Mouse (Mus musculus) forebrain, embryonic 11.5 days (tissue): ENCODE measurements around the gene Ascl5. TPM values are rescaled to one million over a fixed set of nuclear protein-coding genes. Genes with fewer than 3 reads are reported as not detected.

Source experiments
- ATAC-seq: fragments of 200-750 bp; cut with Nextera tagmentation; replicated peaks from 2 replicates; pipeline ENCODE4 v1.8.0; 2017; ENCODE audit warnings: moderate TSS enrichment; ENCODE audit not compliant: low FRiP score
- DNase-seq: peaks from one replicate; pipeline ENCODE4 v3.0.0-alpha.2; 2017; ENCODE audit warnings: low spot score
- H3K27ac ChIP-seq: fragments of 300-500 bp; sonication (generic); 2 replicates; pipeline ENCODE4 v1.5.1; 2014; ENCODE audit warnings: low read depth, low read length
- H3K27me3 ChIP-seq: fragments of 300-500 bp; sonication (generic); 2 replicates; pipeline ENCODE4 v1.6.1; 2014; ENCODE audit warnings: mild to moderate bottlenecking, low read length, mixed read lengths; ENCODE audit not compliant: control insufficient read depth, insufficient read depth
- H3K36me3 ChIP-seq: fragments of 300-500 bp; sonication (generic); 2 replicates; pipeline ENCODE4 v1.6.1; 2014; ENCODE audit warnings: mild to moderate bottlenecking, low read length, moderate library complexity, mixed read lengths; ENCODE audit not compliant: control insufficient read depth, insufficient read depth
- H3K4me1 ChIP-seq: fragments of 300-500 bp; sonication (generic); replicated peaks from 2 replicates; pipeline ENCODE4 v1.6.1; 2014; ENCODE audit warnings: low read length, mixed read lengths; ENCODE audit not compliant: control insufficient read depth, insufficient read depth
- H3K4me2 ChIP-seq: fragments of 300-500 bp; sonication (generic); 2 replicates; pipeline ENCODE4 v1.6.1; 2014; ENCODE audit warnings: low read depth, mild to moderate bottlenecking, low read length, moderate library complexity, mixed read lengths; ENCODE audit not compliant: severe bottlenecking
- H3K4me3 ChIP-seq: fragments of 300-500 bp; sonication (generic); 2 replicates; pipeline ENCODE4 v1.5.1; 2014; ENCODE audit warnings: low read depth, low read length
- H3K9ac ChIP-seq: fragments of 300-500 bp; sonication (generic); 2 replicates; pipeline ENCODE4 v1.6.1; 2014; ENCODE audit warnings: low read length
- H3K9me3 ChIP-seq: fragments of 300-500 bp; sonication (generic); 2 replicates; pipeline ENCODE4 v1.6.1; 2016; ENCODE audit warnings: low read length, mixed read lengths; ENCODE audit not compliant: control insufficient read depth
- WGBS: fragments of 180-500 bp; shearing (Covaris S2); extraction: QIAGEN DNeasy Blood & Tissue Kit; methylation state at CpG from one replicate; pipeline ENCODE4 v1.1.7; 2014; 5-methylcytosine and 5-hydroxymethylcytosine counted together
- polyA plus RNA-seq: library from polyadenylated mRNA; unstranded; fragments of >200 nt; fragmentation: Nextera tagmentation; extraction: Ambion mirVana; gene quantifications from 2 replicates; pipeline ENCODE4 v1.2.1, GENCODE M21; 2014

Gene Ascl5
- polyA plus RNA-seq, 1 experiment from 2014 or later, result not detected

- Histone ChIP-seq H3K27ac (no peak overlapping the region), H3K36me3 (no peaks in the 10 kb centered on the region), H3K9ac (no peak overlapping the region), H3K4me3 (no peak overlapping the region), H3K27me3 (no peaks in the 10 kb centered on the region), H3K4me2 (no peak overlapping the region), H3K9me3 (0 out of 2 replicates have a peak, but pooled peaks cover 2% of the 10 kb centered on the region), H3K4me1 (no peaks in the 10 kb centered on the region)
- WGBS, result 92% methylated on average over 3 of the region's 3 CpGs
- DNase-seq (no peak), ATAC-seq (no peak)
Measured at GRCm38 (mm10) chr1:136085988-136086685, 35.5 kb downstream of the Ascl5 start.

- no peak overlapping the region for H3K27ac ChIP-seq
- DNase-seq, result no peak
- WGBS, result 82% methylated on average over 9 of the region's 9 CpGs
Measured at GRCm38 (mm10) chr1:136089368-136090165, 39.0 kb downstream of the Ascl5 start.

GRCm38 (mm10) chr1:136093726-136094125 lies 43.1 kb downstream of the Ascl5 start:
- H3K4me1 ChIP-seq, result no peaks in the 10 kb centered on the region
- 79% methylated on average over 3 of the region's 3 CpGs for WGBS
- no peak for ATAC-seq
- H3K36me3 ChIP-seq, result no peaks in the 10 kb centered on the region
- no peak for DNase-seq
- no peaks in the 10 kb centered on the region for H3K27me3 ChIP-seq
- no peak overlapping the region for H3K4me3 ChIP-seq
- no peak overlapping the region for H3K27ac ChIP-seq
- no peak overlapping the region for H3K9ac ChIP-seq
- H3K9me3 ChIP-seq, result no peaks in the 10 kb centered on the region
- no peak overlapping the region for H3K4me2 ChIP-seq

More at GRCm38 (mm10) chr1:136089368-136090165, 39.0 kb downstream of the Ascl5 start:
- ATAC-seq, result no peak
- Histone ChIP-seq H3K4me1 (no peaks in the 10 kb centered on the region), H3K4me3 (no peak overlapping the region), H3K4me2 (no peak overlapping the region), H3K9me3 (no peaks in the 10 kb centered on the region), H3K27me3 (no peaks in the 10 kb centered on the region), H3K36me3 (no peaks in the 10 kb centered on the region), H3K9ac (no peak overlapping the region)

DNA sequence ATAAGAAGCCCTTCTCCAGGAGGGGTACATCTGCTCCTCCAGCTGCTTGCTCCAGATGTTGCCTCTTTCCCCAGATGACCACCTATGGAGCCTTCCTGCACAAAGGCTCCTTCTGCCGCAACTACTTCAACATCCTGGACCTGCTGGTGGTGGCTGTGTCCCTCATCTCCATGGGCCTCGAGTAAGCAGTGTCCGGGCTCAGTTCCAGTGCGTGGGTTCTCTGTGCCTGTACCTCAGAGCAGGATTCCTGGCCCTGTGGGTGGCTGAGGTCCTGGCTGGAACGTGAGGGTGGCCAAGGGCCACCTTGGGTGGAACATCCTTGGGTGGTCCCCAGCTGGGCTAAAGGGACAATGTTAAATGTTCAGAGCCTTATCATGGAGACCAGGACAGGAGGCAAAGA lies 44.2 kb downstream of the Ascl5 start:
- H3K4me2 ChIP-seq, result no peak overlapping the region
- H3K9me3 ChIP-seq, result no peaks in the 10 kb centered on the region
- no peak overlapping the region for H3K4me3 ChIP-seq
- WGBS, result 82% methylated on average over 5 of the region's 5 CpGs
- H3K27ac ChIP-seq, result no peak overlapping the region
- ATAC-seq (no peak), DNase-seq (no peak)
- H3K27me3 ChIP-seq, result no peaks in the 10 kb centered on the region
- H3K9ac ChIP-seq, result no peak overlapping the region
- no peaks in the 10 kb centered on the region for H3K36me3 ChIP-seq
- no peaks in the 10 kb centered on the region for H3K4me1 ChIP-seq

Other genes starting within 250 kb of the Ascl5 start
- gene Lad1, start 232.2 kb upstream of the Ascl5 start, polyA plus RNA-seq, result 0.47 and 0.65 TPM in 2 replicates
- 0.25 TPM in 1 of 2 replicates, not detected in the other for gene Tnnt2, start 214.4 kb upstream of the Ascl5 start, polyA plus RNA-seq
- gene Pkp1, start 131.6 kb upstream of the Ascl5 start, polyA plus RNA-seq, result 0.11 TPM in 1 of 2 replicates, not detected in the other
- gene Igfn1, start 44.5 kb upstream of the Ascl5 start, polyA plus RNA-seq, result not detected in 2 replicates
- 89.4 and 98.3 TPM in 2 replicates for gene Tmem9, start 42.7 kb upstream of the Ascl5 start, polyA plus RNA-seq
- 0.20 and 0.36 TPM in 2 replicates for gene Cacna1s, start 1.9 kb downstream of the Ascl5 start, polyA plus RNA-seq
- 16.4 and 19.1 TPM in 2 replicates for gene Kif21b, start 80.6 kb downstream of the Ascl5 start, polyA plus RNA-seq
- gene Mroh3, start 162.0 kb downstream of the Ascl5 start, polyA plus RNA-seq, result 0.41 TPM in 1 of 2 replicates, not detected in the other
- 19.5 and 19.8 TPM in 2 replicates for gene Inava, start 183.5 kb downstream of the Ascl5 start, polyA plus RNA-seq
- gene Gpr25, start 210.1 kb downstream of the Ascl5 start, polyA plus RNA-seq, result not detected in 2 replicates